Mouse (Mus musculus) bone marrow macrophage, adult 2 months (primary cell): ENCODE measurements around the gene Sos2. TPM values are rescaled to one million over a fixed set of nuclear protein-coding genes. Genes with fewer than 3 reads are reported as not detected.
"Not testable (repeated sequence)": the region's sequence is repeated elsewhere in the genome, so short reads cannot be mapped to it uniquely, and the experiment has no call there.

Experiments
- H3K27ac ChIP-seq: 2 replicates; pipeline ENCODE4 v1.5.1; 2012; ENCODE audit warnings: low read depth, low read length; ENCODE audit not compliant: insufficient read depth
- H3K4me1 ChIP-seq: 2 replicates; pipeline ENCODE4 v1.6.1; 2012; ENCODE audit warnings: low read length; ENCODE audit not compliant: control insufficient read depth, insufficient read depth
- H3K4me3 ChIP-seq: 2 replicates; pipeline ENCODE4 v1.5.1; 2012; ENCODE audit warnings: mild to moderate bottlenecking, low read length, moderate library complexity; ENCODE audit not compliant: insufficient read depth
- CTCF ChIP-seq: IDR thresholded peaks from 2 replicates; pipeline ENCODE4 v1.5.1; 2012; ENCODE audit warnings: low read depth, mild to moderate bottlenecking, low read length, moderate library complexity
- POLR2A ChIP-seq: IDR thresholded peaks from 2 replicates; pipeline ENCODE4 v1.6.1; 2012; ENCODE audit warnings: mild to moderate bottlenecking, low read depth, low read length, borderline replicate concordance
- polyA plus RNA-seq: library from polyadenylated mRNA; stranded (reverse); fragments of >200 nt; gene quantifications from 2 replicates; pipeline ENCODE4 v1.2.4, GENCODE M21; 2012; ENCODE audit not compliant: missing spikeins, insufficient read depth, insufficient read length

The Sos2 gene
- polyA plus RNA-seq, 1 experiment, result 35.8 TPM

- no peak for TF ChIP-seq CTCF
- TF ChIP-seq POLR2A, result no peak
- Histone ChIP-seq H3K4me3 (no peak overlapping the region), H3K27ac (no peak overlapping the region), H3K4me1 (peaks cover 11% of the 10 kb centered on the region)
These were observed 5.5 kb downstream of the Sos2 start for GRCm38 (mm10) chr12:69676157-69676556.

GRCm38 (mm10) chr12:69674576-69675537, 6.8 kb downstream of the Sos2 start:
- Histone ChIP-seq H3K4me1 (peaks cover 7% of the 10 kb centered on the region), H3K27ac (no peak overlapping the region), H3K4me3 (no peak overlapping the region)
- TF ChIP-seq CTCF, result no peak
- no peak for TF ChIP-seq POLR2A

- no peak overlapping the region for H3K4me3 ChIP-seq
- no peak overlapping the region for H3K27ac ChIP-seq
- H3K4me1 ChIP-seq, result peaks cover 7% of the 10 kb centered on the region
- TF ChIP-seq CTCF (no peak), POLR2A (no peak)
These were observed 7.5 kb downstream of the Sos2 start for GRCm38 (mm10) chr12:69674176-69674575.

- H3K4me1 ChIP-seq, result no peaks in the 10 kb centered on the region
- H3K4me3 ChIP-seq, result no peak overlapping the region
- no peak overlapping the region for H3K27ac ChIP-seq
- TF ChIP-seq POLR2A (no peak), CTCF (no peak)
These were observed 14.9 kb downstream of the Sos2 start for GRCm38 (mm10) chr12:69666721-69667120.

- TF ChIP-seq CTCF, result no peak
- TF ChIP-seq POLR2A, result no peak
- H3K4me3 ChIP-seq, result no peak overlapping the region
- H3K4me1 ChIP-seq, result no peaks in the 10 kb centered on the region
- no peak overlapping the region for H3K27ac ChIP-seq
These were observed 20.0 kb downstream of the Sos2 start for GRCm38 (mm10) chr12:69661658-69662057.

- H3K27ac ChIP-seq, H3K4me3 ChIP-seq, H3K4me1 ChIP-seq: not testable (repeated sequence)
These were observed 27.7 kb downstream of the Sos2 start for GRCm38 (mm10) chr12:69653973-69654372.

- TF ChIP-seq POLR2A, result no peak
- TF ChIP-seq CTCF, result no peak
These were observed 32.1 kb downstream of the Sos2 start for GRCm38 (mm10) chr12:69649511-69649910.

GRCm38 (mm10) chr12:69645821-69646616, 35.6 kb downstream of the Sos2 start:
- Histone ChIP-seq H3K4me3 (no peak overlapping the region), H3K4me1 (peaks cover 31% of the 10 kb centered on the region), H3K27ac (peak overlapping the region; percentile 55)
- no peak for TF ChIP-seq POLR2A
- no peak for TF ChIP-seq CTCF

More at GRCm38 (mm10) chr12:69649511-69649910, 32.1 kb downstream of the Sos2 start:
- Histone ChIP-seq H3K27ac (no peak overlapping the region), H3K4me3 (no peak overlapping the region), H3K4me1 (peaks cover 20% of the 10 kb centered on the region)

- H3K27ac ChIP-seq, result peak overlapping the region; percentile 95
- TF ChIP-seq POLR2A, result no peak
- TF ChIP-seq CTCF, result no peak
These were observed 36.8 kb downstream of the Sos2 start for GRCm38 (mm10) chr12:69644877-69645276.

GRCm38 (mm10) chr12:69642877-69643276, 38.8 kb downstream of the Sos2 start:
- Histone ChIP-seq H3K4me3 (no peak overlapping the region), H3K27ac (no peak overlapping the region), H3K4me1 (peaks cover 31% of the 10 kb centered on the region)
- TF ChIP-seq CTCF, result no peak
- TF ChIP-seq POLR2A, result no peak

More at GRCm38 (mm10) chr12:69644877-69645276, 36.8 kb downstream of the Sos2 start:
- Histone ChIP-seq H3K4me1 (peaks cover 31% of the 10 kb centered on the region), H3K4me3 (no peak overlapping the region)

GRCm38 (mm10) chr12:69634761-69635160, 46.9 kb downstream of the Sos2 start:
- Histone ChIP-seq H3K4me3 (no peak overlapping the region), H3K4me1 (peaks cover 4% of the 10 kb centered on the region), H3K27ac (no peak overlapping the region)
- TF ChIP-seq CTCF, result no peak
- no peak for TF ChIP-seq POLR2A

- H3K27ac ChIP-seq, H3K4me1 ChIP-seq, H3K4me3 ChIP-seq: not testable (repeated sequence)
These were observed 63.1 kb downstream of the Sos2 start for GRCm38 (mm10) chr12:69618590-69618989.
